Mouse (Mus musculus) kidney, adult 8-10 months (tissue): ENCODE data around the gene Epn2.
"Not testable (repeated sequence)": the region's sequence is repeated elsewhere in the genome, so short reads cannot be mapped to it uniquely, and the experiment has no call there.

Experiments used
- DNase-seq, 2 experiments: peaks; one replicate each; pipeline ENCODE4 v3.0.0; 2022

Gene Epn2

GRCm38 (mm10) chr11:61590516-61591213, 11.2 kb upstream of the Epn2 start:
- DNase-seq = peak; percentile 30 to 50

- DNase-seq = peak; percentile 37 to 46
Measured at GRCm38 (mm10) chr11:61585421-61585820, 5.9 kb upstream of the Epn2 start.

GRCm38 (mm10) chr11:61584830-61585229, 5.3 kb upstream of the Epn2 start:
- DNase-seq = no peak

- no peak for DNase-seq
Measured at GRCm38 (mm10) chr11:61584096-61584495, 4.6 kb upstream of the Epn2 start.

GRCm38 (mm10) chr11:61582808-61583207, 3.3 kb upstream of the Epn2 start:
- DNase-seq = not testable (repeated sequence)

GRCm38 (mm10) chr11:61579878-61580381, 443 bp upstream of the Epn2 start:
- peak; percentile 40 to 55 for DNase-seq

- DNase-seq = peak in 1 of 2 experiments; percentile 22
Measured at GRCm38 (mm10) chr11:61578541-61578982, 925 bp downstream of the Epn2 start.

GRCm38 (mm10) chr11:61577991-61578390, 1.5 kb downstream of the Epn2 start:
- no peak for DNase-seq

GRCm38 (mm10) chr11:61577349-61577748, 2.1 kb downstream of the Epn2 start:
- DNase-seq = no peak

GRCm38 (mm10) chr11:61573266-61573665, 6.2 kb downstream of the Epn2 start:
- DNase-seq = peak in 1 of 2 experiments; percentile 18

GRCm38 (mm10) chr11:61571225-61571624, 8.3 kb downstream of the Epn2 start:
- DNase-seq = no peak

GRCm38 (mm10) chr11:61569671-61570070, 9.8 kb downstream of the Epn2 start:
- DNase-seq = no peak

- DNase-seq = peak; percentile 50 to 52
Measured at GRCm38 (mm10) chr11:61564566-61564965, 14.9 kb downstream of the Epn2 start.

GRCm38 (mm10) chr11:61563939-61564338, 15.5 kb downstream of the Epn2 start:
- DNase-seq = no peak

- DNase-seq = peak in 1 of 2 experiments; percentile 16
Measured at GRCm38 (mm10) chr11:61562421-61562820, 17.1 kb downstream of the Epn2 start.

- no peak for DNase-seq
Measured at GRCm38 (mm10) chr11:61559572-61559971, 19.9 kb downstream of the Epn2 start.

- no peak for DNase-seq
Measured at GRCm38 (mm10) chr11:61553015-61553754, 26.3 kb downstream of the Epn2 start.

- DNase-seq = no peak
Measured at GRCm38 (mm10) chr11:61550631-61551030, 28.9 kb downstream of the Epn2 start.

- DNase-seq = no peak
Measured at GRCm38 (mm10) chr11:61547710-61548109, 31.8 kb downstream of the Epn2 start.

- peak; percentile 39 to 40 for DNase-seq
Measured at GRCm38 (mm10) chr11:61546452-61546851, 33.0 kb downstream of the Epn2 start.

- DNase-seq = peak in 1 of 2 experiments; percentile 68
Measured at GRCm38 (mm10) chr11:61545586-61545985, 33.9 kb downstream of the Epn2 start.

- no peak for DNase-seq
Measured at GRCm38 (mm10) chr11:61541106-61541505, 38.4 kb downstream of the Epn2 start.

GRCm38 (mm10) chr11:61540642-61541041, 38.8 kb downstream of the Epn2 start:
- DNase-seq = peak; percentile 36 to 47

GRCm38 (mm10) chr11:61537362-61537761, 42.1 kb downstream of the Epn2 start:
- DNase-seq = no peak
